ENCODE assay signal across 8 mouse cellular contexts in the genomic region with DNA sequence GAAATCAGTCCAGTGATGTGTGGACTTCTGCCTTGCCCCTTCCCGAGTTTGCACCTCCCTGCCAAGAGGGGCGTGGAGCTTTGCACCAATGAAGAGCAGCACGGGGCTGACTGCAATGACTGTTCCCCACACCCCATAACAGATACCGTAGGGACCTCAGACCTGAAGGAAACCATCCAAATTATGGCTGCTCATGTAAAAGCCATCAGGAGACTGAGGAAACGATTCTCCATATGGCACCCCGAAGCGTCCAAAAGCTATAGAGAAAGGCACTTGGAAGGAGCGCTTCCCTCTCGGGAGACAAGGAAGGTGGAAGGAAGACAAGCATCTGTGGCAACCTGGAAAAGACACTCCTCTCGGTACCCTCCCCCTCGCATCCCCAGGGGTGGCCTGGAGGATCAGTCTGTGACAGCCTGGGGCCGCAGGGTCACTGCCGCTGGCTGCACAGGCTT.
DNase-seq lines count a peak whose midpoint lies in the region; ATAC-seq lines count a peak whose summit lies in the region.

No protein-coding gene starts in this region.

- H3K36me3 ChIP-seq in heart, embryonic 11.5 days (ENCODE audit: control insufficient read depth, insufficient read depth, low read length): no peaks in the 10 kb centered on the region
- H3K36me3 ChIP-seq in hindbrain, embryonic 12.5 days: no peaks in the 10 kb centered on the region
- H3K36me3 ChIP-seq in limb, embryonic 15.5 days: no peaks in the 10 kb centered on the region

- no peak overlapping the region for H3K9ac ChIP-seq in heart, embryonic 11.5 days (ENCODE audit: low read depth, low read length)
- H3K9ac ChIP-seq in hindbrain, embryonic 12.5 days: no peak overlapping the region
- H3K9ac ChIP-seq in limb, embryonic 15.5 days: no peak overlapping the region

- H3K4me3 ChIP-seq in heart, embryonic 11.5 days (ENCODE audit: low read depth, low read length): no peak overlapping the region
- no peak overlapping the region for H3K4me3 ChIP-seq in hindbrain, embryonic 12.5 days
- H3K4me3 ChIP-seq in limb, embryonic 15.5 days: peak overlapping the region; percentile 16

- no peaks in the 10 kb centered on the region; the same call in none of the 2 replicates for H3K27me3 ChIP-seq in heart, embryonic 11.5 days (ENCODE audit: control insufficient read depth, insufficient read depth, low read length)
- H3K27me3 ChIP-seq in hindbrain, embryonic 12.5 days: peaks cover 4% of the 10 kb centered on the region; the same call in 1 of the 2 replicates
- peaks cover 28% of the 10 kb centered on the region for H3K27me3 ChIP-seq in limb, embryonic 15.5 days

- peak overlapping the region; percentile 23; the same call in 1 of the 2 replicates for H3K4me2 ChIP-seq in heart, embryonic 11.5 days
- 0 out of 2 replicates have a peak overlapping the region, but pooled peaks have one; percentile 18 for H3K4me2 ChIP-seq in hindbrain, embryonic 12.5 days (replicated peaks)
- H3K4me2 ChIP-seq in limb, embryonic 15.5 days: peak overlapping the region; percentile 37

- DNase-seq in heart, postnatal 25 days (ENCODE audit: low spot score): no peak
- DNase-seq in cerebellum, adult 9-10 months: peak; percentile 44
- no peak for DNase-seq in adrenal gland, postnatal 25 days
- DNase-seq in right cerebral cortex, postnatal 4 days: no peak
- no peak for DNase-seq in frontal cortex, adult 2 months (ENCODE audit: extremely low spot score in 1 of 2, low spot score in 1 of 2)

- intact Hi-C loops in heart, postnatal 25 days (cut with DNase I): no loop called here

- H3K4me1 ChIP-seq in heart, embryonic 11.5 days (ENCODE audit: control insufficient read depth, insufficient read depth, low read length): peaks cover 15% of the 10 kb centered on the region
- peaks cover 29% of the 10 kb centered on the region for H3K4me1 ChIP-seq in hindbrain, embryonic 12.5 days
- H3K4me1 ChIP-seq in limb, embryonic 15.5 days: peaks cover 26% of the 10 kb centered on the region

- WGBS in heart, embryonic 11.5 days (ENCODE audit: insufficient replicate concordance): 26% methylated on average over 13 of the region's 13 CpGs
- 23% methylated on average over 13 of the region's 13 CpGs for WGBS in hindbrain, embryonic 12.5 days
- 17% methylated on average over 13 of the region's 13 CpGs for WGBS in limb, embryonic 15.5 days

- H3K9me3 ChIP-seq in heart, embryonic 11.5 days (replicated peaks; ENCODE audit: control insufficient read depth, low read length): no peaks in the 10 kb centered on the region
- no peaks in the 10 kb centered on the region for H3K9me3 ChIP-seq in hindbrain, embryonic 12.5 days (replicated peaks)
- no peaks in the 10 kb centered on the region for H3K9me3 ChIP-seq in limb, embryonic 15.5 days

- no peak for ATAC-seq in heart, embryonic 11.5 days (replicated peaks; ENCODE audit: insufficient number of reproducible peaks, low FRiP score, low TSS enrichment)
- no peak for ATAC-seq in hindbrain, embryonic 12.5 days (ENCODE audit: low FRiP score)
- ATAC-seq in limb, embryonic 15.5 days (ENCODE audit: insufficient number of reproducible peaks, low FRiP score, low TSS enrichment, low read depth): peak; percentile 71

- no peak overlapping the region for H3K27ac ChIP-seq in heart, embryonic 11.5 days (ENCODE audit: low read depth, low read length)
- H3K27ac ChIP-seq in hindbrain, embryonic 12.5 days: peak overlapping the region; percentile 32; the same call in 1 of the 2 replicates
- peak overlapping the region; percentile 68 for H3K27ac ChIP-seq in limb, embryonic 15.5 days
